Mouse (Mus musculus): ENCODE measurements around the gene Sirt1.
"Not testable (repeated sequence)": the region's sequence is repeated elsewhere in the genome, so short reads cannot be mapped to it uniquely, and the experiment has no call there.

The Sirt1 gene

GRCm38 (mm10) chr10:63388948-63389347 is 7.4 kb upstream of the Sirt1 start:
- DNase-seq (ENCODE audit: extremely low read depth, low read depth), result no peak

DNA sequence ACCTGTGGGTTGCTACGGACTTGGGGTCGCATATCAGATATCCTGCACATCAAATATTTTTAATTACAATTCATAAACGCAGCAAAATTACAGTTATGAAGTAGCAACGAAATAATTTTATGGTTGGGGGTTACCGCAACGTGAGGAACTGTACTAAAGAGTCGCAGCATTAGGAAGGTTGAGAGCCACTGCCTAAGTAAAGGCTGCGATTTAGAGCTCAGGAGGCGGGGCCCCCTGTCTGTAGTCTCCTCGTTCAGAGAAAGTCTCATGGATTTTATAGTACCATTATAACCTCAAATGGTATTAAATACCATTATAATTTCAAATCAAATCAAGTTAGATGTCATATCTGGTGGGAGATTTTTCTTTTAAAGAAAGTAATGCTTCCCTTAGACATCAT is 5.5 kb upstream of the Sirt1 start:
- DNase-seq (ENCODE audit: extremely low read depth, low read depth), result peak; percentile 33

DNA sequence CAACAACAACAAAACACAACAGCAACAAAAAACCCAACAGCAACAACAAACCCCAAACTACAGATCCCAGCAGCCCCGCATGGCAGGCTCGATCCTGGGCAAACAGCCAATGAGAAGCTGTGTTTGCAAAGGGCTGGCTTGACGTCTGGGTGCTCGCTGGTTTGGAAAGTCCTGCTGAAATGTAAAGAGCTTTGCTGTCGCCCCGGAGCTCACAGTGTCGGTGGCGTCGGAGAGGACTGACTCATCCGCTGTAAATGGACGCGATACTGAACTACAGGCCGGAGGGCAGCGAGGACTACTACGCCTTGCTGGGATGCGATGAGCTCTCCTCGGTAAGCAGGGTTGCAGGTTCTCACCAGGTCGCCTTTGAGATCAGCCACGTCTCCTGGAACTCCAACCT is 4.9 kb upstream of the Sirt1 start:
- DNase-seq (ENCODE audit: extremely low read depth, low read depth), result peak; percentile 88

DNA sequence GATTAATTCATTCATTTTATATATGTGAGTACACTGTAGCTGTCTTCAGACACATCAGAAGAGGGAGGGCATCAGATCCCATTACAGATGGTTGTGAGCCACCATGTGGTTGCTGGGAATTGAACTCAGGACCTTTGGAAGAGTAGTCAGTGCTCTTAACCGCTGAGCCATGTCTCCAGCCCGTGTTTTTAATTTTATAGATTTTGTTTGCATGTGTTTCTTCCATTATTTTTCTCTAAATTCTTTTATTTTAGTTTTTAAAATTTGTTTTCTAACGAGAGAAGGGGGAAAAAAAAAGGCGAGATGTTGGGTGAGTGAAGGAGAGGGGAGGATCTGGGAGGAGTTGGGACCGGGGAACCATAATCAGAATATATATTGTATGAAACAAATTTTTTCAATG is 4.4 kb upstream of the Sirt1 start:
- DNase-seq (ENCODE audit: extremely low read depth, low read depth), result not testable (repeated sequence)

GRCm38 (mm10) chr10:63382372-63383279 is 1.1 kb upstream of the Sirt1 start, which contains the start of gene Dnajc12:
Dnajc12 (plus strand) TSS chr10:63382443.
- peak; percentile 97 for DNase-seq (ENCODE audit: extremely low read depth, low read depth)

DNA sequence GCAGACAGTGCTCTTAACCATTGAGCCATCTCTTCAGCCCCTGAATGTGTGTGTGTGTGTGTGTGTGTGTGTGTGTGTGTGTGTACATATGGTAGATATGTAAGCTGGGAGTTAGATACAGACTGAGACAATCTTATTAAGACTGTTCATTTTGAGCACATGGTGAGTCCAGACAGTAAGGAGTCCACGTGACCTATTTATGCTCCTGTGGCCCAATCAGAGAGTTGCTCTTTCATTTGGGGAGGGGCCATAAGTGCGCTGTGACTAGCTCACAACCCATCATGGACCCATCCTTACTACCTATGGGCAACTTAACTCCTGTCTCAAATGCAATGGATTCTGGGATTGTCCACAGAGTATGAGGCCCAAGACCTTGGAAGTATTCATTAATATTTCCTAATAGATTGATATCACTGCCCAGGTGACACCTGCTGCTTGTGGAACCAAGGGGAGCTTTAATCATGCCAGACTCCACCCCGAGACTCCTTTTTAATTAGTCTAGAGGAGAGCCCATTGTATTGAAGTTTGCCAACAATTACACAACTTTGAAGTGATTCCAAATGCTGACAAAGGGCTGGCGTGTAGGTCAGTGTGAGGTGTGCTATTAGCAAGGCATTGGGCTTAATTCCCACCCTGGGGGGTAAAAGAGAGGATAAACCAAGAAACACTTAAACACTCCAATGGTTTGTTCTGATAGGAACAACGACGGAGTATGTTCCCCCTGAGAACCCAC is 2.4 kb downstream of the Sirt1 start:
- no peak for DNase-seq (ENCODE audit: extremely low read depth, low read depth)

DNA sequence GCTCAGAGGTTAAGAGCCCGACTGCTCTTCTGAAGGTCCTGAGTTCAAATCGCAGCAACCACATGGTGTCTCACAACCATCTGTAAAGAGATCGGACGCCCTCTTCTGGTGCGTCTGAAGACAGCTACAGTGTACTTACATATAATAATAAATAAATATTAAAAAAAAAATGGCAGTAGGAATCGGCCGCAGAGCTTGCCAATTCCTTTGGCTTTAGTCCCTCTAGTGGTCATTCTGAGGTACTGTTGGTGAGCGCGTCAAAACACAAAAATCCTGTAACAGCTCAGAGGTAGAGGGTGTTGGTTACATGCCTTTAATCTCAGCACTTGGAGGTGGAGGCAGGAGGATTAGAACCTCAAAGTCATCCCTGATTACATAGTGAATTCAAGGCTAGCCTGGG is 4.0 kb downstream of the Sirt1 start:
- DNase-seq (ENCODE audit: extremely low read depth, low read depth), result peak; percentile 68

GRCm38 (mm10) chr10:63376303-63376702 is 5.2 kb downstream of the Sirt1 start:
- DNase-seq (ENCODE audit: extremely low read depth, low read depth), result no peak

DNA sequence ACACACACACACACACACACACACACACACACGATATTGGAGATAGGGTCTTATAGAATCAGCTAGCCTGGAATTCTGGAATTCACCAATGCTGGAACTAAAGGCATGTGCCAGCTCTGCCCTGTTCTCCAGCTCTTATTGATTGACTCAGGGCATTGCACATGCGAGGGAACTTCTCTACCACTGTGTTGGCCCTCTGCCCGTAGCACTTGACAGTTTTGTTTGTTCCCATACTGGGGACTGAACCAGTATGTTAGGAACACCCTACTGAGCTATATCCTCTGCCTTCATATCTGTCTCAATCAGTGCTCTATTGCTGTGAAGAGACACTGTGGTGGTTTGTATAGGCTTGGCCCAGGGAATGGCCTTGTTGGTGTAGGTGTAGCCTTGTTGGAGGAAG is 13.5 kb downstream of the Sirt1 start:
- DNase-seq (ENCODE audit: extremely low read depth, low read depth), result no peak

- no peak for DNase-seq (ENCODE audit: extremely low read depth, low read depth)
These were observed 14.1 kb downstream of the Sirt1 start for GRCm38 (mm10) chr10:63367386-63367785.

DNA sequence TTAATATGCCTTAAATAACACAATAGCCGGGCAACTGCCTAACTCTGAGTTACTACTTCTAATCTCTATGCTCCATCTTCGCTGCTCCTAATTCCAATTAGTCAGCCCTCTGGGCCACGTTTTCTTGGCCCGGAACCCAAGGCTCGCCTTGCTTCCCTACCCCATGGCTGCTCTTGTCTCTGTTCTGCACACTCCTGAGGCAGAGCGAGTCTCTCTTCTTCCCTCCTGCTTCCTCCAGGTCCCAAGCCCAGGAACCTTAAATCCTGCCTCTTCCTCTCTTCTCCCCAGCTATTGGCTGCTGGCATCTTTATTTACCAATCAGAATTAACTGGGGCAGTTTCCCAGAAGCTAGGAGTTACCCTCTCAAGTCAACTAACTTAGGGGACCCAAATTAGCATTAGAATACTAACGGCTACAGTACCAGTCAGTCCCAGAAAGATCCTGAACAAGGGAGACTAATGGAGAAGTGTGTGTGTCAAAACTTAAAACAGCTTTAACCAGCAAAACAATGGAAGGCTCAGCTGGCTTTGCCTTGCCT is 15.5 kb downstream of the Sirt1 start:
- DNase-seq (ENCODE audit: extremely low read depth, low read depth), result no peak

GRCm38 (mm10) chr10:63360502-63360901 is 21.0 kb downstream of the Sirt1 start:
- DNase-seq (ENCODE audit: extremely low read depth, low read depth), result no peak

GRCm38 (mm10) chr10:63352111-63352510 is 29.4 kb downstream of the Sirt1 start:
- DNase-seq (ENCODE audit: extremely low read depth, low read depth), result no peak

GRCm38 (mm10) chr10:63351099-63351498 is 30.4 kb downstream of the Sirt1 start:
- DNase-seq (ENCODE audit: extremely low read depth, low read depth), result not testable (repeated sequence)

DNA sequence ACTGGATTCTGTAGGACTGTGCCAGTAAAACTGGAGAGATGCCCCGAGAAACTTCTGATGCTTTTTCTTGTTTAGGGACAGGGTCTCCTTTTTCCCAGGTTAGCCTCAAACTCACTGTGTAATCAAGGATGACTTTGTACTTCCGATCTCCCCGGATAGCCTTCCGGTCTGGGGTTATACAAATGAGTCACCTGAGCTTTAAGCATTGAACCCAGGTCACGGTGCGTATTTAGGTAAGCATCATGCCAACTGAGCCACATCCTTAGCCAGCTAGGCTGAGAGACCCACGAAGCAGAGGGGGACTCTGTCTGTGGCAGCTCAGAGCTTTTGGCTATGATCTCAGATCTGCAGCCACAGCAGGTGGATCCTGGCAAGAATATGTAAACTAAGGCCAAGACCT is 30.8 kb downstream of the Sirt1 start:
- no peak for DNase-seq (ENCODE audit: extremely low read depth, low read depth)

GRCm38 (mm10) chr10:63348291-63348690 is 33.2 kb downstream of the Sirt1 start:
- no peak for DNase-seq (ENCODE audit: extremely low read depth, low read depth)

DNA sequence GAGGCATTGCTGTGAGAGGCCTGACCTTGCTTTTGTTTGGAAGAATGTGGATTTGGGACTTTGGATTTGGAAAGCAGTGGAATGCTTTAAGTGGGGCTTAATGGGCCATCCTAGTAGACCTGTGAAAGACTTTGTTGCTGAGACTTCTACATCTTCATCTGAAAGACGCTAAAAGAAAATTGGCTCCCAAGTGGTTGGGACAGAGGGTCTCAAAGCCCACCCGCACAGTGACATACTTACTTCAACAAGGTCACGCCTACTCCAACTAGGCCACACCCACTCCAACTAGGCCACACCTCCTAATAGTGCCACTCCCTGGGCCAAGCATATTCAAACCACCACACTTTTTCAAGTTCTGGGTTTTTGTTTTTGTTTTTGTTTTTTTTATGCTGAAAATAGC is 36.8 kb downstream of the Sirt1 start:
- DNase-seq (ENCODE audit: extremely low read depth, low read depth), result no peak

DNA sequence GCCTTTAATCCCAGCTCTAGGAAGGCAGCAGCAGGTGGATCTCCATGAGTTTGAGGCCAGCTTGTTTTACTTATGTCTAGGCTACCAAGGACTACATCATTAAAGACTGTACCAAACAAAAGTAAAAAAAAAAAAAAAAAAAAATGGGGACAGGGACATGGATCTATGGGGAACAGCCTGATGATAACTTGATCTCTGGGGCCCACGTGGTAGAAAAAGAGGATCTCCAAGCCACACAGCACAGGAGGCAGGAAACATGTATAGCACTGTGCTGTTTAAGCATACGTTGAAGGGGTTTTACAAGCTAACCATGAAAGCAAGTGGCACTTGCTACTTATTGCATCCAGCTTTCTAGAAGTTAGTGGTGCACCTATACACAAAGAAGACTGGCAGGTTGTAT is 40.2 kb downstream of the Sirt1 start:
- peak; percentile 42 for DNase-seq (ENCODE audit: extremely low read depth, low read depth)

GRCm38 (mm10) chr10:63338914-63339643 is 42.4 kb downstream of the Sirt1 start:
- peak; percentile 45 for DNase-seq (ENCODE audit: extremely low read depth, low read depth)

- DNase-seq (ENCODE audit: extremely low read depth, low read depth), result peak; percentile 22
These were observed 43.3 kb downstream of the Sirt1 start for GRCm38 (mm10) chr10:63337951-63338836.
